Mouse (Mus musculus) ES-E14 (cell line): ENCODE measurements around the gene Tsfm. TPM values are rescaled to one million over a fixed set of nuclear protein-coding genes. Genes with fewer than 3 reads are reported as not detected.
A peak's percentile ranks its signal among the peaks of the same experiment; 100 is the strongest.

ENCODE experiments used
- DNase-seq: peaks from one replicate; pipeline ENCODE4 v3.0.0-alpha.2; 2013; ENCODE audit warnings: low read depth, low spot score
- H3K27ac ChIP-seq: 2 replicates; pipeline ENCODE4 v1.5.1; 2012; ENCODE audit warnings: low read depth, mild to moderate bottlenecking, low read length, moderate library complexity, mixed read lengths; ENCODE audit not compliant: poor library complexity, insufficient read depth, severe bottlenecking
- H3K36me3 ChIP-seq: 2 replicates; pipeline ENCODE4 v1.6.1; 2012; ENCODE audit warnings: mild to moderate bottlenecking, low read length, moderate library complexity, mixed read lengths; ENCODE audit not compliant: control insufficient read depth, poor library complexity, insufficient read depth, severe bottlenecking
- H3K4me1 ChIP-seq, 2 experiments: fragments of 150-350 bp in 1 of 2; sonication (generic) in 1 of 2; 2 replicates each; pipeline ENCODE4 v1.6.1; 2012; ENCODE audit warnings: low read length in 2 of 2, mild to moderate bottlenecking in 1 of 2, mixed read lengths in 1 of 2; ENCODE audit not compliant: control insufficient read depth in 2 of 2, insufficient read depth in 2 of 2, poor library complexity in 1 of 2
- H3K4me3 ChIP-seq, 2 experiments: fragments of 150-350 bp in 1 of 2; sonication (generic) in 1 of 2; 2 replicates each; pipeline ENCODE4 v1.5.1; 2012; ENCODE audit warnings: low read length in 2 of 2, low read depth in 1 of 2, mild to moderate bottlenecking in 1 of 2, mixed read lengths in 1 of 2; ENCODE audit not compliant: insufficient read depth in 1 of 2, poor library complexity in 1 of 2, severe bottlenecking in 1 of 2
- H3K9ac ChIP-seq: 2 replicates; pipeline ENCODE4 v1.6.1; 2012; ENCODE audit warnings: low read depth, mild to moderate bottlenecking, low read length, mixed read lengths; ENCODE audit not compliant: poor library complexity, insufficient read depth, severe bottlenecking
- H3K9me3 ChIP-seq: fragments of 150-350 bp; sonication (generic); 2 replicates; pipeline ENCODE4 v1.6.1; 2012; ENCODE audit warnings: low read depth, mild to moderate bottlenecking, low read length; ENCODE audit not compliant: control insufficient read depth, insufficient read depth
- CHD2 ChIP-seq: IDR thresholded peaks from 2 replicates; pipeline ENCODE4 v1.6.1; 2014; ENCODE audit warnings: mild to moderate bottlenecking, low read depth, low read length, inconsistent platforms
- HCFC1 ChIP-seq: IDR thresholded peaks from 2 replicates; pipeline ENCODE4 v1.6.1; 2012; ENCODE audit warnings: low read length, inconsistent platforms, borderline replicate concordance; ENCODE audit not compliant: insufficient read depth
- MAFK ChIP-seq: IDR thresholded peaks from 2 replicates; pipeline ENCODE4 v1.6.1; 2014; ENCODE audit warnings: mild to moderate bottlenecking, low read depth, low read length, inconsistent platforms; ENCODE audit not compliant: insufficient read depth
- ZC3H11A ChIP-seq: IDR thresholded peaks from 2 replicates; pipeline ENCODE4 v1.6.1; 2012; ENCODE audit warnings: low read depth, mild to moderate bottlenecking, inconsistent platforms, low read length, borderline replicate concordance
- ZNF384 ChIP-seq: IDR thresholded peaks from 2 replicates; pipeline ENCODE4 v1.6.1; 2012; ENCODE audit warnings: low read depth, low read length, inconsistent platforms
- in situ Hi-C, 2 experiments: fragments of 600-800 bp; cut with MboI; formaldehyde crosslinking; loops; one replicate each; pipeline ENCODE4 v1.15.1; 2025; ENCODE audit warnings: low sequenced_read_pairs in 2 of 2, inconsistent platforms in 1 of 2; ENCODE audit not compliant: unreplicated experiment in 2 of 2
- total RNA-seq: library from RNA; depleted of rRNA; stranded (reverse); fragments of 300-350 nt; gene quantifications from 2 replicates; pipeline ENCODE4 v1.2.3, GENCODE M21; 2012

Gene Tsfm
- total RNA-seq, 1 experiment = 60.9 TPM

GRCm38 (mm10) chr10:127056490-127056889 lies 25.9 kb upstream of the Tsfm start:
- no peak overlapping the region for H3K4me3 ChIP-seq
- no peak overlapping the region for H3K9ac ChIP-seq
- TF ChIP-seq ZC3H11A (no peak), CHD2 (no peak), MAFK (no peak), HCFC1 (no peak)
- in situ Hi-C loops = no loop called here
- H3K36me3 ChIP-seq = peaks cover 12% of the 10 kb centered on the region; the same call in 1 of the 2 replicates
- no peaks in the 10 kb centered on the region for H3K9me3 ChIP-seq
- H3K27ac ChIP-seq = no peak overlapping the region
- peaks cover 0 to 21% of the 10 kb centered on the region in 2 experiments; a peak in 1 of 4 replicates for H3K4me1 ChIP-seq
- no peak for DNase-seq

- Histone ChIP-seq H3K36me3 (peaks cover 12% of the 10 kb centered on the region; the same call in 1 of the 2 replicates), H3K9ac (no peak overlapping the region), H3K9me3 (no peaks in the 10 kb centered on the region), H3K4me1 (peaks cover 0 to 18% of the 10 kb centered on the region in 2 experiments; a peak in 1 of 4 replicates), H3K4me3 (no peak overlapping the region), H3K27ac (no peak overlapping the region)
- TF ChIP-seq CHD2 (no peak), MAFK (no peak), HCFC1 (no peak), ZC3H11A (no peak), ZNF384 (no peak)
- in situ Hi-C loops = no loop called here
- no peak for DNase-seq
Measured at GRCm38 (mm10) chr10:127055406-127055805, 24.8 kb upstream of the Tsfm start.

GRCm38 (mm10) chr10:127054646-127055045 lies 24.0 kb upstream of the Tsfm start:
- Histone ChIP-seq H3K9ac (no peak overlapping the region), H3K27ac (no peak overlapping the region), H3K4me1 (peaks cover 0 to 18% of the 10 kb centered on the region in 2 experiments; a peak in 1 of 4 replicates), H3K36me3 (peaks cover 12% of the 10 kb centered on the region; the same call in 1 of the 2 replicates), H3K9me3 (no peaks in the 10 kb centered on the region), H3K4me3 (no peak overlapping the region)
- TF ChIP-seq ZC3H11A (no peak), ZNF384 (no peak), CHD2 (no peak), MAFK (no peak), HCFC1 (no peak)
- in situ Hi-C loops = no loop called here
- DNase-seq = no peak

- Histone ChIP-seq H3K36me3 (peaks cover 4% of the 10 kb centered on the region), H3K4me3 (no peak overlapping the region; a peak in 1 of 4 replicates), H3K27ac (no peak overlapping the region), H3K9me3 (no peaks in the 10 kb centered on the region), H3K9ac (no peak overlapping the region), H3K4me1 (peaks cover 0 to 7% of the 10 kb centered on the region in 2 experiments; a peak in 1 of 4 replicates)
- no peak for DNase-seq
- TF ChIP-seq HCFC1 = no peak
- no peak for TF ChIP-seq MAFK
- no peak for TF ChIP-seq CHD2
- TF ChIP-seq ZC3H11A = no peak
- no peak for TF ChIP-seq ZNF384
- in situ Hi-C loops = no loop called here
Measured at GRCm38 (mm10) chr10:127050119-127050474, 19.5 kb upstream of the Tsfm start.

GRCm38 (mm10) chr10:127049395-127050118 lies 18.9 kb upstream of the Tsfm start:
- DNase-seq = no peak
- Histone ChIP-seq H3K4me3 (peak overlapping the region; percentile 56 to 60), H3K9ac (peak overlapping the region; percentile 29; the same call in 1 of the 2 replicates), H3K9me3 (no peaks in the 10 kb centered on the region), H3K36me3 (peaks cover 10% of the 10 kb centered on the region), H3K4me1 (peaks cover 0 to 7% of the 10 kb centered on the region in 2 experiments; a peak in 1 of 4 replicates), H3K27ac (no peak overlapping the region)
- in situ Hi-C loops = no loop called here
- no peak for TF ChIP-seq ZC3H11A
- TF ChIP-seq HCFC1 = no peak
- TF ChIP-seq CHD2 = no peak
- TF ChIP-seq MAFK = no peak
- no peak for TF ChIP-seq ZNF384
